Mouse (Mus musculus): ENCODE results near the gene Pwp1. TPM values are rescaled to one million over a fixed set of nuclear protein-coding genes. Genes with fewer than 3 reads are reported as not detected.

Gene Pwp1
- total and polyA plus RNA-seq, 3 experiments, result 75.8 to 94.4 (median 81.5) TPM

DNA sequence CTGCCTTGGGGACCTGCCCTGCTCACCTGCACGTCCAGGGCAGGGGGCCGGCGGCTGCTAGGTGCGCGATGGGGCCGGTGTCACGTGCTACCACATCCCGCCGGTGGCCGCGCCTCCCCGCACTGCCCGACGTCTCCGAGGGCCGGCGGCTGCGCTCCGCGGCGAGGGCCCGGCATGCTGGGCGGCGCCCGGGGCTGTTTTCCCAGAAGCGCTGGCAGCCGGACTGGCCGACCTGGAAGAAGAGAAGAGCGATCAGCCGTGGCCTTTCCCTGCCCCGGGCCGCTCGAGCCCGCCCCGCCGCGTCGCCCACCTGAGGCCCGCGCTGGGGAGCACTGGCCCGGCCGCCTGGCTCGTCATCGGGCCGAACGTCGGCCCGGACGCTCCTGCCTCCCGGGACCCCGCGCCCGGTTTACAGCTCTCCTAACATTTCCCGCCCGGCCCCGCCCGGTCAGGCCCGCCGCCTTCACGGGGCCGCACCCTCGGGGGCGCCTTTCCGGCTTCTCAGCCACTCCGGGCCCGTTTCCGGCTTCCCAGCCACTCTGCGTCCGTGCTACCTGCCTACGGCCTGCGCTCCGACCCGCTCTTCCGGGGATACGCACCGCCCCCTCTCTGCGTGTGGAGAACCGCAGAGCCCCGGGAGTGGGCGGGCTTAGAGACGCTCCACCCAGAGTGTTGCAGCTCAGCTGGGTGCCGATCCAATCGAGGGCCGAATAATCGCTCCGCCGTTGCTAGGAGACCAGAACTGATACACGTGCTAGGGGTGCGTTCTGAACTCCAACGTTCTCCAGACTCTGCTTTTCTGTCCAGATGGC is 87.4 kb downstream of the Pwp1 start, which contains the start of gene Prdm4 (continued):
- TF ChIP-seq MEF2A (IDR thresholded peaks at IDR 0.05; ENCODE audit: extremely low read depth, insufficient replicate concordance, low read depth, low read length, poor library complexity, severe bottlenecking), result no peak
- TF ChIP-seq HCFC1 (IDR thresholded peaks at IDR 0.05; ENCODE audit: low read depth, low read length), result peak; percentile 88
- TF ChIP-seq RAD21 (IDR thresholded peaks at IDR 0.05; ENCODE audit: low read depth, low read length), result no peak
- TF ChIP-seq USF1 (IDR thresholded peaks at IDR 0.05; ENCODE audit: low read depth, low read length), result peak; percentile 76
- no peak for TF ChIP-seq MYB (IDR thresholded peaks at IDR 0.05; ENCODE audit: low read depth, low read length)
- TF ChIP-seq POLR2AphosphoS5 (IDR thresholded peaks at IDR 0.05; ENCODE audit: borderline replicate concordance, low read depth, low read length), result no peak
- peak; percentile 100 for TF ChIP-seq SIN3A (IDR thresholded peaks at IDR 0.05; ENCODE audit: low read length)
- no peak for TF ChIP-seq ZMIZ1 (IDR thresholded peaks at IDR 0.05; ENCODE audit: low read depth, low read length)
- peak; percentile 30; the same call in 1 of the 2 replicates for TF ChIP-seq GATA1 (IDR thresholded peaks at IDR 0.05; ENCODE audit: low read depth, low read length)
- no peak; the same call in 1 of the 2 replicates for TF ChIP-seq CHD2 (IDR thresholded peaks at IDR 0.05; ENCODE audit: low read length)
- TF ChIP-seq RCOR1 (IDR thresholded peaks at IDR 0.05; ENCODE audit: low read depth, low read length), result no peak

DNA sequence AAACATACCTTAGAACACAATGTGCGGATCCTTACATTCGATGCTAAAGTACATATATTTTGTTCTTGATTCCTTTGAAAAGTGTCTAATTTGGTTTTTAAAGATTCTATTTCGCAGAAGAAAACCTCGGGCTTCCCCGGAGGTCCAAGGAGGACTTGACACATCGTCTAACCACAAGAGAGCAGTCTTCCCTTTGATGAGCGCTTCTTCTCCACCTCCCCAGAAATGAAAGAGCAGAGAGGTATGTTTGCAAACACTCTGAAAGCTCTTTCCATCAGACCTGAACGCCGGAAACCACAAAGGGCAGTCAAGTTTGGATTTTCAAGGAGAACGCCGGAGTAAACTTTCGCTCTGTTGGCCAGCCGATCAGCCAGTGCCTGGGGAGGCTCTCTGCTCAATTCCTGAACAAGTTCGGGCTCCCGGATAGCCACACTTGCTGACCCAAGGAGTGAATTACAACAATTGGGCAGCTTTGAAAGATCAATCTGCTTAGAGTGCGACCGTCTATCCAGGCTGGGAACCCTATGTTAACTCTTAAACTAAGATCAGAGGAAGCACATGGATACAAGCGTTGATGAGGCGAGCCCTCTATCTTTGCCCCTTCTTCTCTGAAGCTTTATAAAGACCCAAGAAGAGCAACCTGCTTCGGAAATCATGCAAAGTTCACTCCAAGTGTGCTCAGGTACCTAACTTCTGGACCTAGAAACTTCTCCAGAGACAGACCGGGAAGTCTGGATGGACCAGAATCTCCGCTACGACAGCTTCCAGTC is 98.6 kb downstream of the Pwp1 start, which contains the start of gene Ascl4:
Gene Ascl4, plus strand, starts transcription at position 6 of the 770 bp plus-strand sequence.
- H3K4me3 ChIP-seq (ENCODE audit: control insufficient read depth in 1 of 2, insufficient read depth in 1 of 2, low read depth in 2 of 2, low read length in 2 of 2), result no peak within 1 kb of the TSS
- no peaks in the 10 kb centered on the region for H3K9me3 ChIP-seq (replicated peaks; ENCODE audit: insufficient read depth, low read length)
- H3K27ac ChIP-seq (ENCODE audit: control insufficient read depth, low read depth, low read length), result no peak within 1 kb of the TSS
- DNase-seq (ENCODE audit: low read depth, low spot score), result no peak
- TF ChIP-seq MEF2A (IDR thresholded peaks at IDR 0.05; ENCODE audit: extremely low read depth, insufficient replicate concordance, low read depth, low read length, poor library complexity, severe bottlenecking) (no peak), NRF1 (IDR thresholded peaks at IDR 0.05; ENCODE audit: insufficient read depth, low read depth, low read length, poor library complexity, severe bottlenecking) (no peak), USF2 (IDR thresholded peaks at IDR 0.05; ENCODE audit: borderline replicate concordance in 1 of 2, insufficient read depth in 1 of 2, low read depth in 1 of 2, low read length in 2 of 2) (no peak), MAZ (IDR thresholded peaks at IDR 0.05; ENCODE audit: low read depth, low read length) (no peak), CHD1 (IDR thresholded peaks at IDR 0.05; ENCODE audit: low read depth, low read length) (no peak), UBTF (IDR thresholded peaks at IDR 0.05; ENCODE audit: borderline replicate concordance, insufficient read depth, low read depth, low read length) (no peak), RCOR1 (IDR thresholded peaks at IDR 0.05; ENCODE audit: low read depth, low read length) (no peak), ZMIZ1 (IDR thresholded peaks at IDR 0.05; ENCODE audit: low read depth, low read length) (no peak), CHD2 (IDR thresholded peaks at IDR 0.05; ENCODE audit: low read length) (no peak), GATA1 (IDR thresholded peaks at IDR 0.05; ENCODE audit: low read depth, low read length) (no peak), POLR2AphosphoS2 (IDR thresholded peaks at IDR 0.05; ENCODE audit: low read length) (no peak), MAX (IDR thresholded peaks at IDR 0.05; ENCODE audit: low read length) (no peak), MAFK (IDR thresholded peaks at IDR 0.05; ENCODE audit: borderline replicate concordance, low read depth, low read length) (no peak), GABPA (IDR thresholded peaks at IDR 0.05; ENCODE audit: low read depth, low read length) (no peak), TAL1 (IDR thresholded peaks at IDR 0.05; ENCODE audit: low read length) (no peak), USF1 (IDR thresholded peaks at IDR 0.05; ENCODE audit: low read depth, low read length) (no peak), ZC3H11A (IDR thresholded peaks at IDR 0.05; ENCODE audit: low read depth, low read length) (no peak), POLR2A (IDR thresholded peaks at IDR 0.05; ENCODE audit: control insufficient read depth in 1 of 2, insufficient read depth in 1 of 2, low read depth in 1 of 2, low read length in 2 of 2, poor library complexity in 1 of 2) (no peak)
- H3K36me3 ChIP-seq (ENCODE audit: control insufficient read depth in 1 of 2, insufficient read depth in 2 of 2, low read length in 2 of 2), result no peaks in the 10 kb centered on the region
- no peaks in the 10 kb centered on the region for H3K79me2 ChIP-seq (ENCODE audit: control insufficient read depth, insufficient read depth, low read length, poor library complexity)
- H3K9ac ChIP-seq (ENCODE audit: control insufficient read depth, low read depth, low read length, poor library complexity, severe bottlenecking), result no peak within 1 kb of the TSS
- no peaks in the 10 kb centered on the region for H3K4me1 ChIP-seq (ENCODE audit: control insufficient read depth in 1 of 2, insufficient read depth in 2 of 2, low read length in 2 of 2)
- H3K27me3 ChIP-seq (ENCODE audit: control insufficient read depth in 1 of 2, insufficient read depth in 2 of 2, low read length in 2 of 2), result peaks cover 0 to 1% of the 10 kb centered on the region in 2 experiments; a peak in 2 of 4 replicates

Data from MEL (cell line).